In genomic region chr17:48437421-48437911, GRCm38 (mm10) we compare ENCODE assay signal across 9 mouse cellular contexts. TPM values are rescaled to one million over a fixed set of nuclear protein-coding genes. Genes with fewer than 3 reads are reported as not detected.
DNase-seq lines count a peak whose midpoint lies in the region; ATAC-seq and TF ChIP-seq lines count a peak whose summit lies in the region.
"Had no signal": no experiment of that assay in that cellular context is flagged by ENCODE, and none has a peak within 500 bp of the region (broad histone marks: within the 10 kb centered on the region; RNA-seq: fewer than 3 reads in every experiment).

No protein-coding gene starts in this region.

- no peak for TF ChIP-seq POLR2A in myocyte (IDR thresholded peaks at IDR 0.05; ENCODE audit: insufficient read length, low read depth)

- H3K27me3 ChIP-seq in forebrain, embryonic 12.5 days, result no peaks in the 10 kb centered on the region
- H3K27me3 ChIP-seq in hindbrain, embryonic 12.5 days, result no peaks in the 10 kb centered on the region
- no peaks in the 10 kb centered on the region for H3K27me3 ChIP-seq in myocyte (ENCODE audit: control insufficient read depth, insufficient read depth, insufficient read length)

- no peak overlapping the region for H3K4me3 ChIP-seq in forebrain, embryonic 12.5 days (replicated peaks)
- no peak overlapping the region for H3K4me3 ChIP-seq in hindbrain, embryonic 12.5 days
- no peak overlapping the region for H3K4me3 ChIP-seq in myocyte

- no peaks in the 10 kb centered on the region for H3K79me2 ChIP-seq in myocyte (ENCODE audit: control insufficient read depth, insufficient read depth)

- peak overlapping the region; percentile 43; the same call in 1 of the 2 replicates for H3K27ac ChIP-seq in forebrain, embryonic 12.5 days
- peak overlapping the region; percentile 53 for H3K27ac ChIP-seq in hindbrain, embryonic 12.5 days

- intact Hi-C loops in heart, postnatal 36 days (cut with DNase I), result loop anchor here (2.0 kb wide), 1 partner anchor 19 kb away; no protein-coding TSS in a partner anchor
- intact Hi-C loops in left cerebral cortex, postnatal 14 days (cut with DNase I), result no loop called here

- ATAC-seq in forebrain, embryonic 12.5 days (ENCODE audit: low FRiP score), result 0 out of 2 replicates have a peak, but pooled peaks have one; percentile 11
- ATAC-seq in hindbrain, embryonic 12.5 days (ENCODE audit: low FRiP score), result no peak

- H3K4me1 ChIP-seq in forebrain, embryonic 12.5 days, result peaks cover 15% of the 10 kb centered on the region
- peaks cover 12% of the 10 kb centered on the region for H3K4me1 ChIP-seq in hindbrain, embryonic 12.5 days

- DNase-seq in heart, adult 11 months, result peak; percentile 94
- DNase-seq in heart, postnatal 36 days, result no peak
- no peak for DNase-seq in left cerebral cortex, postnatal 14 days (ENCODE audit: low spot score in 2 of 2)
- DNase-seq in layer of hippocampus, adult 11-12 months (ENCODE audit: low spot score), result no peak
- no peak for DNase-seq in left cerebral cortex, adult 9 months (ENCODE audit: low spot score in 2 of 2)
- DNase-seq: left cerebral cortex, postnatal 4 days had no signal

- H3K4me2 ChIP-seq in forebrain, embryonic 12.5 days, result no peak overlapping the region
- no peak overlapping the region for H3K4me2 ChIP-seq in hindbrain, embryonic 12.5 days (replicated peaks)
- peak overlapping the region; percentile 49 for H3K4me2 ChIP-seq in myocyte (ENCODE audit: low read depth)

- H3K9me3 ChIP-seq in forebrain, embryonic 12.5 days, result no peaks in the 10 kb centered on the region
- H3K9me3 ChIP-seq in hindbrain, embryonic 12.5 days (replicated peaks), result no peaks in the 10 kb centered on the region

- H3K36me3 ChIP-seq in forebrain, embryonic 12.5 days (replicated peaks), result no peaks in the 10 kb centered on the region
- no peaks in the 10 kb centered on the region for H3K36me3 ChIP-seq in hindbrain, embryonic 12.5 days
- no peaks in the 10 kb centered on the region for H3K36me3 ChIP-seq in myocyte (ENCODE audit: control insufficient read depth, insufficient read depth)

- WGBS in forebrain, embryonic 12.5 days, result 32% methylated on average over 7 of the region's 7 CpGs
- WGBS in hindbrain, embryonic 12.5 days, result 39% methylated on average over 7 of the region's 7 CpGs

- no peak overlapping the region for H3K9ac ChIP-seq in forebrain, embryonic 12.5 days
- no peak overlapping the region for H3K9ac ChIP-seq in hindbrain, embryonic 12.5 days

- H3ac ChIP-seq in myocyte (ENCODE audit: control insufficient read depth, insufficient read length), result no peak overlapping the region

TF ChIP-seq in myocyte, 11 proteins besides CTCF, POLR2A, EP300 and RAD21:
- TF ChIP-seq SRF (IDR thresholded peaks at IDR 0.05; ENCODE audit: control insufficient read depth, insufficient read length, low read depth) (no peak), MYOG (IDR thresholded peaks at IDR 0.05; ENCODE audit: control insufficient read depth in 1 of 3, insufficient read depth in 1 of 3, insufficient read length in 2 of 3, low read depth in 2 of 3) (peak in 2 of 3 experiments; percentile 40 to 75), MYOD1 (IDR thresholded peaks at IDR 0.05; ENCODE audit: control insufficient read depth in 1 of 3, insufficient read length in 2 of 3, low read depth in 2 of 3) (peak; percentile 26 to 86 (median 80)), REST (IDR thresholded peaks at IDR 0.05; ENCODE audit: insufficient read depth, insufficient read length) (no peak), TCF12 (IDR thresholded peaks at IDR 0.05; ENCODE audit: insufficient read depth, poor library complexity, severe bottlenecking) (peak; percentile 23)

RNA-seq across cellular contexts. Expression of gene Apobec2, which starts 4.7 kb away (rescaled TPM):
- 100 to 1,000 TPM; 236 to 256 TPM for total RNA-seq in heart, postnatal 36 days (2021)
- polyA plus RNA-seq in forebrain, embryonic 12.5 days (2016; fragmentation: Nextera tagmentation; extraction: Ambion mirVana), result 0.65 and 0.82 TPM in 2 replicates
- 2.1 and 5.3 TPM in 2 replicates for polyA plus RNA-seq in hindbrain, embryonic 12.5 days (2016; fragmentation: Nextera tagmentation; extraction: Ambion mirVana)
- 122 TPM for polyA plus RNA-seq in myocyte (2012; fragmentation: generic; extraction: Trizol)
- total RNA-seq in left cerebral cortex, postnatal 14 days (2021), result under 1 TPM in 1 of 2 experiments, not detected in 1; 0.32 TPM

RNA-seq across cellular contexts. Expression of gene Tspo2, which starts 13.9 kb away (rescaled TPM):
- total RNA-seq in heart, postnatal 36 days (2021), result under 1 TPM; 0.27 to 0.64 TPM
- 1.2 and 1.5 TPM in 2 replicates for polyA plus RNA-seq in forebrain, embryonic 12.5 days (2016; fragmentation: Nextera tagmentation; extraction: Ambion mirVana)
- 1.9 and 2.5 TPM in 2 replicates for polyA plus RNA-seq in hindbrain, embryonic 12.5 days (2016; fragmentation: Nextera tagmentation; extraction: Ambion mirVana)
- polyA plus RNA-seq in myocyte (2012; fragmentation: generic; extraction: Trizol), result not detected
- total RNA-seq in left cerebral cortex, postnatal 14 days (2021), result under 1 TPM; 0.36 to 0.46 TPM

RNA-seq across cellular contexts. Expression of gene Unc5cl, which starts 17.2 kb away (rescaled TPM):
- total RNA-seq in heart, postnatal 36 days (2021), result under 1 TPM in 1 of 2 experiments, not detected in 1; 0.24 TPM
- 0.10 and 0.18 TPM in 2 replicates for polyA plus RNA-seq in forebrain, embryonic 12.5 days (2016; fragmentation: Nextera tagmentation; extraction: Ambion mirVana)
- 0.26 and 0.49 TPM in 2 replicates for polyA plus RNA-seq in hindbrain, embryonic 12.5 days (2016; fragmentation: Nextera tagmentation; extraction: Ambion mirVana)
- polyA plus RNA-seq in myocyte (2012; fragmentation: generic; extraction: Trizol), result not detected
- under 1 TPM in 1 of 2 experiments, not detected in 1; 0.34 TPM for total RNA-seq in left cerebral cortex, postnatal 14 days (2021)

RNA-seq across cellular contexts. Expression of gene Oard1, which starts 27.7 kb away (rescaled TPM):
- 10 to 100 TPM; 15.8 to 16.3 TPM for total RNA-seq in heart, postnatal 36 days (2021)
- 82.8 and 87.4 TPM in 2 replicates for polyA plus RNA-seq in forebrain, embryonic 12.5 days (2016; fragmentation: Nextera tagmentation; extraction: Ambion mirVana)
- polyA plus RNA-seq in hindbrain, embryonic 12.5 days (2016; fragmentation: Nextera tagmentation; extraction: Ambion mirVana), result 52.4 and 61.5 TPM in 2 replicates
- 7.5 TPM for polyA plus RNA-seq in myocyte (2012; fragmentation: generic; extraction: Trizol)
- total RNA-seq in left cerebral cortex, postnatal 14 days (2021), result 1 to 10 TPM; 9.4 to 9.7 TPM

RNA-seq across cellular contexts. Expression of gene Nfya, which starts 27.8 kb away (rescaled TPM):
- total RNA-seq in heart, postnatal 36 days (2021), result 10 to 100 TPM; 15.3 to 20.6 TPM
- polyA plus RNA-seq in forebrain, embryonic 12.5 days (2016; fragmentation: Nextera tagmentation; extraction: Ambion mirVana), result 20.7 and 23.4 TPM in 2 replicates
- 16.7 and 18.6 TPM in 2 replicates for polyA plus RNA-seq in hindbrain, embryonic 12.5 days (2016; fragmentation: Nextera tagmentation; extraction: Ambion mirVana)
- 17.0 TPM for polyA plus RNA-seq in myocyte (2012; fragmentation: generic; extraction: Trizol)
- total RNA-seq in left cerebral cortex, postnatal 14 days (2021), result 10 to 100 TPM; 31.5 to 33.3 TPM

Comparison
In these comparisons a context has a peak if more than half of its experiments do, and no peak if none do; other contexts are left out.
1. RNA of gene Apobec2, which starts 4.7 kb away (polyA plus RNA-seq): 122 TPM in myocyte (single experiment); 2.1 to 5.3 TPM in hindbrain, embryonic 12.5 days and 0.65 to 0.82 TPM in forebrain, embryonic 12.5 days; every median in the first group is over 10 times any median in the second.